Mouse (Mus musculus): ENCODE measurements around the gene Syngr1.

DNA sequence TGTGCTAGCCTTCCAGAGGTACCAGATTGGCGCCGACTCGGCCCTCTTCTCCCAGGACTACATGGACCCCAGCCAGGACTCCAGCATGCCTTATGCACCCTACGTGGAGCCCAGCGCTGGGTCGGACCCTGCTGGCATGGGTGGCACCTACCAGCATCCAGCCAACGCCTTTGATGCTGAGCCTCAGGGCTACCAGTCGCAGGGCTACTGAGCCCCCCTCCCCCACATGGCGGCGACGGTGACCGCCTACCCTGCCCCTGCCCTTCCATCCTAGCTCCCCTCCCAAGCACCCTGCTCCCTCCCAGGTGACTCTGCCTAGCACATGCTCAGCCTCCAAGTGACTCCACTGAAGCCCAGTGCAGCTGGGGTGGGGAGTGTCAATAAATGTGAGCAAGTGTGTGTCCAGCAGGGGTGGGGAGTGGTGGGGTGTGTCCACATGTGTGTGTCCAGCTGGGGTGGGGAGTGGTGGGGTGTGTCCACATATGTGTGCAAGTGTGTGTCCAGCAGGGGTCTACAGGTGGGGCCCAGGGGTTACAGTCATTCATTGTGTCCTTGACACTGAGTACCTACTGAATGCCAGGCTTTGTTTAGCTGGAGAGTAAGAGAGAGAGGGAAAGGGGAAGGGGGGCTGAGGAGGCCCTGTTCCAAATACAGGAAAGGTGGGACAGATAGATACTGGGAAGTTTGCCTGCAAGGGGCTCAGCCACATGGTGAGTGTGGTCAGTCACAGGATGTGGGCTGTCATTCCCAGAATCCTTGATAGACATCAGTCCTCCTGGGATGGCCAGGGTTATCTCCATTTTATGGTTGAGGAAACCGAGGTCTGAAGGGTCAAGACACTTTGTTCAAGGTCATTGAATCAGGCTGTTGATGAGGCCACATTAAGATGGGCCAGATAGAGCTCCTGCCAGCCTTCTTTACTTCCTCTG lies 25.0 kb downstream of the Syngr1 start:
- no peak for TF ChIP-seq CTCF (IDR thresholded peaks at IDR 0.05; ENCODE audit: borderline replicate concordance, extremely low read depth, insufficient read depth, insufficient read length)
- TF ChIP-seq POLR2A (IDR thresholded peaks at IDR 0.05; ENCODE audit: borderline replicate concordance, extremely low read depth, insufficient read depth, insufficient read length, poor library complexity, severe bottlenecking) = no peak

Data from brain, embryonic 14.5 days (tissue).